Mouse (Mus musculus): Measurements from ENCODE around the gene Got1. TPM values are rescaled to one million over a fixed set of nuclear protein-coding genes. Genes with fewer than 3 reads are reported as not detected.
"Not testable (repeated sequence)": the region's sequence is repeated elsewhere in the genome, so short reads cannot be mapped to it uniquely, and the experiment has no call there.

Got1 gene
- polyA plus RNA-seq, 1 experiment from 2014 or later: 97.8 TPM

- 85% methylated on average over 7 of the region's 7 CpGs for WGBS
- Histone ChIP-seq H3K9me3 (no peaks in the 10 kb centered on the region), H3K4me2 (no peak overlapping the region), H3K27ac (no peak overlapping the region), H3K27me3 (replicated peaks) (no peaks in the 10 kb centered on the region), H3K9ac (no peak overlapping the region), H3K36me3 (replicated peaks) (peaks cover 9% of the 10 kb centered on the region; the same call in 1 of the 2 replicates), H3K4me3 (no peak overlapping the region), H3K4me1 (peaks cover 34% of the 10 kb centered on the region)
- no peak for ATAC-seq (replicated peaks)
Observed at GRCm38 (mm10) chr19:43518261-43518660, 6.1 kb downstream of the Got1 start.

- WGBS: 70% methylated on average over 7 of the region's 7 CpGs
- Histone ChIP-seq H3K27ac (no peak overlapping the region), H3K9me3 (no peaks in the 10 kb centered on the region), H3K9ac (no peak overlapping the region), H3K4me2 (no peak overlapping the region), H3K4me1 (peaks cover 29% of the 10 kb centered on the region), H3K4me3 (no peak overlapping the region), H3K27me3 (replicated peaks) (no peaks in the 10 kb centered on the region), H3K36me3 (replicated peaks) (peaks cover 9% of the 10 kb centered on the region; the same call in 1 of the 2 replicates)
- ATAC-seq (replicated peaks): no peak
Observed at GRCm38 (mm10) chr19:43517808-43518207, 6.6 kb downstream of the Got1 start.

- WGBS: 62% methylated on average over 6 of the region's 6 CpGs
- Histone ChIP-seq H3K27me3 (replicated peaks) (no peaks in the 10 kb centered on the region), H3K4me1 (peaks cover 24% of the 10 kb centered on the region), H3K27ac (no peak overlapping the region), H3K9ac (no peak overlapping the region), H3K9me3 (no peaks in the 10 kb centered on the region), H3K4me3 (no peak overlapping the region), H3K4me2 (no peak overlapping the region), H3K36me3 (replicated peaks) (peaks cover 9% of the 10 kb centered on the region; the same call in 1 of the 2 replicates)
- ATAC-seq (replicated peaks): no peak
Observed at GRCm38 (mm10) chr19:43517320-43517719, 7.1 kb downstream of the Got1 start.

- ATAC-seq (replicated peaks): no peak
- Histone ChIP-seq H3K4me2 (no peak overlapping the region), H3K4me1 (peaks cover 16% of the 10 kb centered on the region), H3K4me3 (no peak overlapping the region), H3K27me3 (replicated peaks) (no peaks in the 10 kb centered on the region), H3K9ac (no peak overlapping the region), H3K9me3 (no peaks in the 10 kb centered on the region), H3K27ac (no peak overlapping the region), H3K36me3 (replicated peaks) (peaks cover 9% of the 10 kb centered on the region; the same call in 1 of the 2 replicates)
- 91% methylated on average over 14 of the region's 14 CpGs for WGBS
Observed at GRCm38 (mm10) chr19:43516397-43517035, 7.9 kb downstream of the Got1 start.

- no peak for ATAC-seq (replicated peaks)
- Histone ChIP-seq H3K27me3 (replicated peaks) (no peaks in the 10 kb centered on the region), H3K36me3 (replicated peaks) (peaks cover 9% of the 10 kb centered on the region; the same call in 1 of the 2 replicates), H3K4me2 (no peak overlapping the region), H3K4me1 (peaks cover 10% of the 10 kb centered on the region), H3K27ac (no peak overlapping the region), H3K9me3 (no peaks in the 10 kb centered on the region), H3K4me3 (no peak overlapping the region), H3K9ac (no peak overlapping the region)
- WGBS: 96% methylated on average over 23 of the region's 23 CpGs
Observed at GRCm38 (mm10) chr19:43515668-43516396, 8.6 kb downstream of the Got1 start.

- H3K4me2 ChIP-seq: no peak overlapping the region
- peaks cover 11% of the 10 kb centered on the region; the same call in 1 of the 2 replicates for H3K36me3 ChIP-seq (replicated peaks)
- H3K27me3 ChIP-seq (replicated peaks): no peaks in the 10 kb centered on the region
- no peak overlapping the region for H3K4me3 ChIP-seq
- no peaks in the 10 kb centered on the region for H3K9me3 ChIP-seq
- no peak overlapping the region for H3K9ac ChIP-seq
- no peak overlapping the region for H3K27ac ChIP-seq
- 0 out of 2 replicates have a peak, but pooled peaks cover 4% of the 10 kb centered on the region for H3K4me1 ChIP-seq
- ATAC-seq (replicated peaks): no peak
- WGBS: 95% methylated on average over 8 of the region's 8 CpGs
Observed at GRCm38 (mm10) chr19:43513874-43514273, 10.5 kb downstream of the Got1 start.

GRCm38 (mm10) chr19:43511621-43512620, 12.5 kb downstream of the Got1 start:
- 87% methylated on average over 22 of the region's 22 CpGs for WGBS
- H3K9ac ChIP-seq: no peak overlapping the region
- no peak overlapping the region for H3K27ac ChIP-seq
- no peaks in the 10 kb centered on the region for H3K27me3 ChIP-seq (replicated peaks)
- no peaks in the 10 kb centered on the region for H3K9me3 ChIP-seq
- no peak overlapping the region for H3K4me2 ChIP-seq
- peaks cover 15% of the 10 kb centered on the region; the same call in 1 of the 2 replicates for H3K36me3 ChIP-seq (replicated peaks)
- ATAC-seq (replicated peaks): no peak
- H3K4me1 ChIP-seq: no peaks in the 10 kb centered on the region
- H3K4me3 ChIP-seq: no peak overlapping the region

- no peak overlapping the region for H3K9ac ChIP-seq
- H3K27me3 ChIP-seq (replicated peaks): no peaks in the 10 kb centered on the region
- no peak overlapping the region for H3K4me2 ChIP-seq
- no peaks in the 10 kb centered on the region for H3K4me1 ChIP-seq
- 92% methylated on average over 14 of the region's 14 CpGs for WGBS
- no peaks in the 10 kb centered on the region for H3K9me3 ChIP-seq
- no peak overlapping the region for H3K27ac ChIP-seq
- no peak overlapping the region for H3K4me3 ChIP-seq
- peaks cover 17% of the 10 kb centered on the region; the same call in 1 of the 2 replicates for H3K36me3 ChIP-seq (replicated peaks)
- ATAC-seq (replicated peaks): no peak
Observed at GRCm38 (mm10) chr19:43510436-43511220, 13.8 kb downstream of the Got1 start.

- Histone ChIP-seq H3K27ac (no peak overlapping the region), H3K4me2 (no peak overlapping the region), H3K27me3 (replicated peaks) (no peaks in the 10 kb centered on the region), H3K36me3 (replicated peaks) (peaks cover 33% of the 10 kb centered on the region; the same call in 1 of the 2 replicates), H3K4me1 (no peaks in the 10 kb centered on the region), H3K9me3 (no peaks in the 10 kb centered on the region), H3K4me3 (no peak overlapping the region), H3K9ac (no peak overlapping the region)
- no peak for ATAC-seq (replicated peaks)
- 90% methylated on average over 12 of the region's 12 CpGs for WGBS
Observed at GRCm38 (mm10) chr19:43505441-43505840, 19.0 kb downstream of the Got1 start.

GRCm38 (mm10) chr19:43503593-43503992, 20.8 kb downstream of the Got1 start:
- peaks cover 43% of the 10 kb centered on the region; the same call in 1 of the 2 replicates for H3K36me3 ChIP-seq (replicated peaks)
- not testable (repeated sequence) for ATAC-seq (replicated peaks); H3K9ac ChIP-seq; H3K9me3 ChIP-seq; H3K4me3 ChIP-seq; H3K27me3 ChIP-seq (replicated peaks); H3K4me2 ChIP-seq; H3K4me1 ChIP-seq; H3K27ac ChIP-seq
- WGBS: 93% methylated on average over 8 of the region's 9 CpGs

GRCm38 (mm10) chr19:43502630-43503029, 21.8 kb downstream of the Got1 start:
- Histone ChIP-seq H3K4me3 (no peak overlapping the region), H3K9ac (no peak overlapping the region), H3K27me3 (replicated peaks) (no peaks in the 10 kb centered on the region), H3K4me1 (no peaks in the 10 kb centered on the region), H3K4me2 (no peak overlapping the region), H3K9me3 (no peaks in the 10 kb centered on the region), H3K36me3 (replicated peaks) (peaks cover 43% of the 10 kb centered on the region; the same call in 1 of the 2 replicates), H3K27ac (no peak overlapping the region)
- no peak for ATAC-seq (replicated peaks)
- 79% methylated on average over 11 of the region's 11 CpGs for WGBS
